ENCODE assay signal across 16 mouse cellular contexts in the genomic region with DNA sequence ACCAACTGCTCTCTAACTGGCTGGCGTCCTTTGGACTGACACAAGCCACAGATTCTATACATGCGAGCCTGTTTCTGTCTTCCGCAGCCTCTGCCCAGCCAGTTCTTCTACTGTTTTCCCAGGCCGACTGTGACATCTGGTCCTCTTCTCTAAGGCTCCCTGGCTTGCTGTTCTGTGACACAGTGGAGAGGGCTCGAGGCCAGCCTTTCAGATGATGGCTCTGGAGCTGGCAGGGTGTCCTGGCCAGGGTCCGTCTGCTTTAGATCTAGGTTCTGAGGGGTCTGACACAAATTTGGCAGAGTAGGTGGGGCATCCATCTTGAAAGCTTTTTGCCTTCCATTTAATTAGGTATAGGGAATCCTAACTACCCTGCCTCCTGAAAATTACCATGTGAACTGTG. TPM values are rescaled to one million over a fixed set of nuclear protein-coding genes. Genes with fewer than 3 reads are reported as not detected.
DNase-seq lines count a peak whose midpoint lies in the region; ATAC-seq and TF ChIP-seq lines count a peak whose summit lies in the region.
"Had no signal": no experiment of that assay in that cellular context is flagged by ENCODE, and none has a peak within 500 bp of the region (broad histone marks: within the 10 kb centered on the region; RNA-seq: fewer than 3 reads in every experiment).

No protein-coding gene starts in this region.

- 92% methylated on average over 6 of the region's 6 CpGs for WGBS in midbrain, embryonic 14.5 days
- WGBS in midbrain, embryonic 11.5 days = 89% methylated on average over 6 of the region's 6 CpGs
- 48% methylated on average over 6 of the region's 6 CpGs for WGBS in forebrain, postnatal 0 days

- H3K9ac ChIP-seq in midbrain, embryonic 14.5 days (replicated peaks; ENCODE audit: low read length) = no peak overlapping the region
- no peak overlapping the region for H3K9ac ChIP-seq in midbrain, embryonic 11.5 days (ENCODE audit: low read length)
- H3K9ac ChIP-seq in forebrain, postnatal 0 days = no peak overlapping the region
- H3K9ac ChIP-seq: limb, embryonic 13.5 days; liver, embryonic 15.5 days; neural tube, embryonic 13.5 days; stomach, embryonic 15.5 days had no signal

- H3K27me3 ChIP-seq in midbrain, embryonic 14.5 days (ENCODE audit: control insufficient read depth, insufficient read depth, low read length) = no peaks in the 10 kb centered on the region
- H3K27me3 ChIP-seq in midbrain, embryonic 11.5 days (ENCODE audit: control insufficient read depth, insufficient read depth, low read length) = no peaks in the 10 kb centered on the region
- H3K27me3 ChIP-seq in forebrain, postnatal 0 days (ENCODE audit: insufficient read depth, low read length) = no peaks in the 10 kb centered on the region
- H3K27me3 ChIP-seq: limb, embryonic 13.5 days; neural tube, embryonic 13.5 days; stomach, embryonic 15.5 days had no signal

- no peak overlapping the region for H3K27ac ChIP-seq in midbrain, embryonic 14.5 days (replicated peaks; ENCODE audit: low read depth, low read length)
- H3K27ac ChIP-seq in midbrain, embryonic 11.5 days (ENCODE audit: low read depth, low read length) = no peak overlapping the region
- 0 out of 2 replicates have a peak overlapping the region, but pooled peaks have one; percentile 16 for H3K27ac ChIP-seq in forebrain, postnatal 0 days (ENCODE audit: low read depth, low read length)
- H3K27ac ChIP-seq: limb, embryonic 13.5 days; liver, embryonic 15.5 days; neural tube, embryonic 13.5 days; stomach, embryonic 15.5 days had no signal

- DNase-seq in heart, postnatal 14 days = peak; percentile 31 to 39
- DNase-seq in heart, postnatal 36 days = no peak
- peak; percentile 10 for DNase-seq in midbrain, embryonic 14.5 days
- no peak for DNase-seq in midbrain, embryonic 11.5 days (ENCODE audit: low spot score, missing footprints)
- DNase-seq in cerebellum, adult 18-20 months = peak; percentile 54 to 58
- peak; percentile 69 for DNase-seq in forebrain, postnatal 0 days
- no peak for DNase-seq in gastrocnemius, postnatal 14 days
- no peak for DNase-seq in layer of hippocampus, postnatal 10 days (ENCODE audit: low spot score in 2 of 2)
- DNase-seq: gastrocnemius, postnatal 25 days; kidney, adult 2 months; kidney, postnatal 4 days; spleen, adult 18-20 months had no signal

- H3K4me1 ChIP-seq in midbrain, embryonic 14.5 days (ENCODE audit: control insufficient read depth, insufficient read depth, low read length) = peaks cover 4% of the 10 kb centered on the region; the same call in 1 of the 2 replicates
- no peaks in the 10 kb centered on the region for H3K4me1 ChIP-seq in midbrain, embryonic 11.5 days (ENCODE audit: control insufficient read depth, insufficient read depth, low read length)
- peaks cover 8% of the 10 kb centered on the region for H3K4me1 ChIP-seq in forebrain, postnatal 0 days (ENCODE audit: insufficient read depth)

- no peak overlapping the region for H3K4me3 ChIP-seq in midbrain, embryonic 14.5 days (replicated peaks; ENCODE audit: low read depth, low read length)
- H3K4me3 ChIP-seq in midbrain, embryonic 11.5 days (ENCODE audit: low read depth, low read length) = no peak overlapping the region
- H3K4me3 ChIP-seq in forebrain, postnatal 0 days (ENCODE audit: low read depth, low read length) = no peak overlapping the region
- H3K4me3 ChIP-seq: limb, embryonic 13.5 days; liver, embryonic 15.5 days; neural tube, embryonic 13.5 days; stomach, embryonic 15.5 days had no signal

- intact Hi-C loops in heart, postnatal 14 days (cut with DNase I) = no loop called here
- intact Hi-C loops in heart, postnatal 36 days (cut with DNase I) = no loop called here
- intact Hi-C loops in gastrocnemius, postnatal 14 days (cut with DNase I; ENCODE audit: low total_unique reads) = no loop called here

- TF ChIP-seq CTCF in forebrain, postnatal 0 days (IDR thresholded peaks at IDR 0.05; ENCODE audit: low read depth) = no peak

- H3K4me2 ChIP-seq in midbrain, embryonic 14.5 days (ENCODE audit: low read length) = no peak overlapping the region
- no peak overlapping the region for H3K4me2 ChIP-seq in midbrain, embryonic 11.5 days
- H3K4me2 ChIP-seq in forebrain, postnatal 0 days (ENCODE audit: low read depth) = no peak overlapping the region
- H3K4me2 ChIP-seq: limb, embryonic 13.5 days; liver, embryonic 15.5 days; neural tube, embryonic 13.5 days; stomach, embryonic 15.5 days had no signal

- H3K9me3 ChIP-seq in midbrain, embryonic 14.5 days (ENCODE audit: control insufficient read depth, low read length) = no peaks in the 10 kb centered on the region
- no peaks in the 10 kb centered on the region for H3K9me3 ChIP-seq in midbrain, embryonic 11.5 days (ENCODE audit: control insufficient read depth, low read length)
- H3K9me3 ChIP-seq in forebrain, postnatal 0 days (ENCODE audit: low read length) = no peaks in the 10 kb centered on the region
- H3K9me3 ChIP-seq: limb, embryonic 13.5 days; liver, embryonic 15.5 days; neural tube, embryonic 13.5 days; stomach, embryonic 15.5 days had no signal

- ATAC-seq in midbrain, embryonic 14.5 days (ENCODE audit: low FRiP score, low TSS enrichment) = no peak
- ATAC-seq in midbrain, embryonic 11.5 days (ENCODE audit: low FRiP score) = no peak
- peak; percentile 82 for ATAC-seq in forebrain, postnatal 0 days

- peaks cover 41% of the 10 kb centered on the region for H3K36me3 ChIP-seq in midbrain, embryonic 14.5 days (ENCODE audit: control insufficient read depth, insufficient read depth, low read length)
- peaks cover 13% of the 10 kb centered on the region for H3K36me3 ChIP-seq in midbrain, embryonic 11.5 days (ENCODE audit: control insufficient read depth, insufficient read depth, low read length)
- peaks cover 31% of the 10 kb centered on the region for H3K36me3 ChIP-seq in forebrain, postnatal 0 days (ENCODE audit: insufficient read depth)

RNA-seq across cellular contexts. Expression of gene Susd2, which starts 17.6 kb away (rescaled TPM):
- 1 to 10 TPM; 2.4 to 2.5 TPM for total RNA-seq in heart, postnatal 14 days (2021)
- total RNA-seq in heart, postnatal 36 days (2021) = 1 to 10 TPM; 1.4 to 1.8 TPM
- polyA plus RNA-seq in midbrain, embryonic 14.5 days (2014; fragmentation: Nextera tagmentation; extraction: Ambion mirVana) = 2.3 and 2.5 TPM in 2 replicates
- 1.2 and 1.6 TPM in 2 replicates for polyA plus RNA-seq in midbrain, embryonic 11.5 days (2014; fragmentation: Nextera tagmentation; extraction: Ambion mirVana)
- total RNA-seq in forebrain, postnatal 0 days (2014; rRNA removed) = 2.2 and 2.6 TPM in 2 replicates
- 2.2 TPM in 2 replicates for polyA plus RNA-seq in forebrain, postnatal 0 days (2015; fragmentation: Nextera tagmentation; extraction: Ambion mirVana)
- 1 to 10 TPM; 2.1 to 3.2 TPM for total RNA-seq in gastrocnemius, postnatal 14 days (2021)
- 1 to 10 TPM; 1.6 to 2.8 TPM for total RNA-seq in layer of hippocampus, postnatal 10 days (2021)

Comparison
In these comparisons a context has a peak if more than half of its experiments do, and no peak if none do; other contexts are left out.
1. DNase-seq: peak in heart, postnatal 14 days (2 of 2), midbrain, embryonic 14.5 days (single experiment), cerebellum, adult 18-20 months (2 of 2) and forebrain, postnatal 0 days (single experiment); none in heart, postnatal 36 days (0 of 2), midbrain, embryonic 11.5 days (single experiment), gastrocnemius, postnatal 14 days (single experiment) and layer of hippocampus, postnatal 10 days (0 of 2).